Mouse (Mus musculus) kidney, embryonic 16.5 days (tissue): Measurements from ENCODE around the gene Ccl4. TPM values are rescaled to one million over a fixed set of nuclear protein-coding genes. Genes with fewer than 3 reads are reported as not detected.

Source experiments
- ATAC-seq: fragments of 200-750 bp; cut with Nextera tagmentation; 2 replicates; pipeline ENCODE4 v1.8.0; 2017; ENCODE audit warnings: moderate TSS enrichment; ENCODE audit not compliant: low FRiP score, low TSS enrichment
- H3K27ac ChIP-seq: fragments of 300-500 bp; sonication (generic); 2 replicates; pipeline ENCODE4 v1.5.1; 2014; ENCODE audit warnings: low read length
- H3K27me3 ChIP-seq: fragments of 300-500 bp; sonication (generic); 2 replicates; pipeline ENCODE4 v1.6.1; 2014; ENCODE audit warnings: low read length, control low read depth, mixed read lengths; ENCODE audit not compliant: insufficient read depth
- H3K36me3 ChIP-seq: fragments of 300-500 bp; sonication (generic); 2 replicates; pipeline ENCODE4 v1.6.1; 2014; ENCODE audit warnings: low read length, control low read depth, mixed read lengths; ENCODE audit not compliant: insufficient read depth
- H3K4me1 ChIP-seq: fragments of 300-500 bp; sonication (generic); 2 replicates; pipeline ENCODE4 v1.6.1; 2014; ENCODE audit warnings: low read length, control low read depth, mixed read lengths; ENCODE audit not compliant: insufficient read depth
- H3K4me2 ChIP-seq: fragments of 300-500 bp; sonication (generic); replicated peaks from 2 replicates; pipeline ENCODE4 v1.6.1; 2014; ENCODE audit warnings: low read depth, low read length
- H3K4me3 ChIP-seq: fragments of 300-500 bp; sonication (generic); 2 replicates; pipeline ENCODE4 v1.5.1; 2014; ENCODE audit warnings: mild to moderate bottlenecking, low read length
- H3K9ac ChIP-seq: fragments of 300-500 bp; sonication (generic); replicated peaks from 2 replicates; pipeline ENCODE4 v1.6.1; 2014; ENCODE audit warnings: low read length
- H3K9me3 ChIP-seq: fragments of 300-500 bp; sonication (generic); 2 replicates; pipeline ENCODE4 v1.6.1; 2016; ENCODE audit warnings: low read length, control low read depth
- WGBS: fragments of 180-500 bp; shearing (Covaris S2); extraction: QIAGEN DNeasy Blood & Tissue Kit; methylation state at CpG from one replicate; pipeline ENCODE4 v1.1.7; 2014; 5-methylcytosine and 5-hydroxymethylcytosine counted together
- polyA plus RNA-seq: library from polyadenylated mRNA; unstranded; fragments of >200 nt; fragmentation: Nextera tagmentation; extraction: Ambion mirVana; gene quantifications from 2 replicates; pipeline ENCODE4 v1.2.1, GENCODE M21; 2015

The Ccl4 gene
- polyA plus RNA-seq: 0.60 and 0.85 TPM in 2 replicates

DNA sequence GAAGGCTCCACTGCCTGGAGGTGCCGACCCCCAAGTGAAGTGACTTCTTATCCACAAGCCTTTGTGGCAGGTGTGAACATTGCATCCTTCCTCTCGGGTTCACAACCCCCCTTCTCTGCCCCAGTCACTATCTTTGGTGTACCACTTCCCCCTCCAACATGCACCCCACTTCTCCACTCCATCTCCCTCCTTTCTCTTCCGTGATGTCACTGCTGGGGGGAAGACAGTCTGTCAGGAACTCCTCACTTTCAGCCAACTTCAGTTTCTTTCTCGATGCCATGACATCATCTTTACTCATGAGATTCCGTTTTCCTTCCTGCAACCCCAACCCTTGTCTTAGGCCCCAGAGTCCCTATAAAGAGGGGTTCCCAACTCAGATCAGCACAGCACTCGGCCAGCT lies at the start of gene Ccl4:
TSS of gene Ccl4 (plus strand) at position 381 of the 400 bp plus-strand sequence.
- Histone ChIP-seq H3K4me3 (no peak within 1 kb of the TSS), H3K36me3 (no peaks in the 10 kb centered on the region), H3K27ac (no peak within 1 kb of the TSS), H3K4me1 (no peaks in the 10 kb centered on the region), H3K9ac (no peak within 1 kb of the TSS), H3K27me3 (no peaks in the 10 kb centered on the region), H3K9me3 (no peaks in the 10 kb centered on the region), H3K4me2 (no peak within 1 kb of the TSS)
- 76% methylated on average over 6 of the region's 6 CpGs for WGBS
- no peak for ATAC-seq

DNA sequence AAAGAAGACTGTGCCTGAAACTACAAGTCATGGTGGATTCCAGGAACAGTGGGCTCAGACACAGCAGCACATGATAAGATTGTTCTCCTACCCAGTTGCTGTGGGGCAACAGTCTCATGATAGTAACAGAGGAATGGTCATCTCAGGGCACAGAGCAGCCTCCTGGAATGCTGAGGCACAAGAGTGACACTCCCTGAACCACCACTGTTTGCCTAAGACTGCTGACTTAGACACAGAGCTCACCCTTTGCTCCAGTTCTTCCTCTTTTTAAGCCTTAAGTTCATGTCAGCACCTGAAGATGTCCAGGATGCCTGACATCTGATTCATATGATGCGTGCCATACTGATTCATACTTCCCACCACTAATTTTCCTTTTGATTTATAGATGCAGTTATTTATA lies 45.8 kb upstream of the Ccl4 start:
- 95% methylated on average over 1 of the region's 1 CpGs for WGBS
- no peaks in the 10 kb centered on the region for H3K27me3 ChIP-seq
- H3K9me3 ChIP-seq: no peaks in the 10 kb centered on the region
- no peak overlapping the region for H3K4me3 ChIP-seq
- H3K27ac ChIP-seq: no peak overlapping the region
- H3K4me2 ChIP-seq: no peak overlapping the region
- H3K9ac ChIP-seq: no peak overlapping the region
- H3K36me3 ChIP-seq: no peaks in the 10 kb centered on the region
- no peaks in the 10 kb centered on the region for H3K4me1 ChIP-seq
- no peak for ATAC-seq

- Histone ChIP-seq H3K27me3 (no peaks in the 10 kb centered on the region), H3K4me3 (no peak overlapping the region), H3K9ac (no peak overlapping the region), H3K4me1 (no peaks in the 10 kb centered on the region), H3K36me3 (no peaks in the 10 kb centered on the region), H3K4me2 (no peak overlapping the region), H3K27ac (no peak overlapping the region), H3K9me3 (no peaks in the 10 kb centered on the region)
- no peak for ATAC-seq
- 83% methylated on average over 5 of the region's 5 CpGs for WGBS
Measured at GRCm38 (mm10) chr11:83618238-83618637, 44.1 kb upstream of the Ccl4 start.

- Histone ChIP-seq H3K27me3 (no peaks in the 10 kb centered on the region), H3K27ac (no peak overlapping the region), H3K9me3 (no peaks in the 10 kb centered on the region), H3K4me1 (no peaks in the 10 kb centered on the region), H3K9ac (no peak overlapping the region), H3K36me3 (no peaks in the 10 kb centered on the region), H3K4me3 (no peak overlapping the region), H3K4me2 (no peak overlapping the region)
- WGBS: 93% methylated on average over 1 of the region's 1 CpGs
- ATAC-seq: no peak
Measured at GRCm38 (mm10) chr11:83619037-83619436, 43.3 kb upstream of the Ccl4 start.

DNA sequence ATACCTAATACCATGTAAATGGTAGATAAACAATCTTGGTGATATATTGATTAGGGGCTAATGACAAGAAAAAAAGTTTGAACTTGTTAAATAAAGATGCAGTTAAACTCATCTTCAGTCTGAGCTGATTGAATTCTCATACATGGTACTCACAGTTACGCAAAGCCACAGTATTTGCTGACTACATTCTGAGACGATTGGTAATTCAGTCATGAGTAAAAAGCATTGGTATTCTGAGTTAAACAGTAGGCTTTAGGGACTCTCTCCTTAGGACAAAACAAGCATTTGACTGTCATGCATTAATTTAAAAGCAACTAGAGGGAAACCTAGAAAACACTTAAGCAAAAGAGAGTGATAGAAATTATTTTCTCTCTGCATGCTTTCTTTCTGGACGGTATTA lies 38.8 kb upstream of the Ccl4 start:
- Histone ChIP-seq H3K36me3 (no peaks in the 10 kb centered on the region), H3K9me3 (no peaks in the 10 kb centered on the region), H3K4me2 (no peak overlapping the region), H3K4me3 (no peak overlapping the region), H3K27me3 (no peaks in the 10 kb centered on the region), H3K4me1 (no peaks in the 10 kb centered on the region), H3K27ac (no peak overlapping the region), H3K9ac (no peak overlapping the region)
- WGBS: 90% methylated on average over 3 of the region's 3 CpGs
- no peak for ATAC-seq

DNA sequence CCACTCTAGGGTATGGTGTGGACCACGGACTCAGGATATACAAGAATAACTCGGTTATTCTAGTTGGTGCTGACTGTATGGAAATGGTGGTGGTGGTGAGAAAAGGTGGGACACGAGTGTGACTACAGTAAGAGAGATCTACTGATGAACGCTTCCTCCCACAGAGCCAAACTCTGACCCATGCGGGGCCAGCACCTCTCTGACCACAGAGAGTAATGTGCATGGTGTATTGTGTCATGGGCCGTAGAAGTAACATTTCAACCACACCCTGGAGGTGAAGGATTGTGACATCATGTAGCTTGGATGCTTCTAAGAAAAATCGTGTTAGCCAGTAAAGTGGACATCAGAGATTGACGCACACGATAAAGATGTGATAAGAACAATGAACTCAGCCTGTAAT lies 33.6 kb upstream of the Ccl4 start:
- no peaks in the 10 kb centered on the region for H3K4me1 ChIP-seq
- no peak overlapping the region for H3K4me2 ChIP-seq
- H3K9me3 ChIP-seq: no peaks in the 10 kb centered on the region
- 87% methylated on average over 9 of the region's 9 CpGs for WGBS
- no peaks in the 10 kb centered on the region for H3K36me3 ChIP-seq
- no peak overlapping the region for H3K9ac ChIP-seq
- no peak overlapping the region for H3K27ac ChIP-seq
- no peak overlapping the region for H3K4me3 ChIP-seq
- H3K27me3 ChIP-seq: no peaks in the 10 kb centered on the region
- ATAC-seq: no peak

GRCm38 (mm10) chr11:83630630-83631029 lies 31.8 kb upstream of the Ccl4 start:
- ATAC-seq: no peak
- H3K4me1 ChIP-seq: no peaks in the 10 kb centered on the region
- no peak overlapping the region for H3K4me2 ChIP-seq
- H3K4me3 ChIP-seq: no peak overlapping the region
- no peaks in the 10 kb centered on the region for H3K27me3 ChIP-seq
- no peaks in the 10 kb centered on the region for H3K9me3 ChIP-seq
- H3K27ac ChIP-seq: no peak overlapping the region
- H3K9ac ChIP-seq: no peak overlapping the region
- WGBS: 90% methylated on average over 1 of the region's 1 CpGs
- no peaks in the 10 kb centered on the region for H3K36me3 ChIP-seq

- Histone ChIP-seq H3K4me2 (no peak overlapping the region), H3K9ac (no peak overlapping the region), H3K4me3 (no peak overlapping the region), H3K27me3 (no peaks in the 10 kb centered on the region), H3K36me3 (no peaks in the 10 kb centered on the region), H3K4me1 (no peaks in the 10 kb centered on the region), H3K27ac (no peak overlapping the region), H3K9me3 (no peaks in the 10 kb centered on the region)
- no peak for ATAC-seq
- 69% methylated on average over 2 of the region's 2 CpGs for WGBS
Measured at GRCm38 (mm10) chr11:83631065-83631464, 31.3 kb upstream of the Ccl4 start.

- Histone ChIP-seq H3K9ac (no peak overlapping the region), H3K4me2 (no peak overlapping the region), H3K9me3 (no peaks in the 10 kb centered on the region), H3K27ac (no peak overlapping the region), H3K4me1 (no peaks in the 10 kb centered on the region), H3K4me3 (no peak overlapping the region), H3K36me3 (no peaks in the 10 kb centered on the region), H3K27me3 (no peaks in the 10 kb centered on the region)
- no peak for ATAC-seq
- WGBS: 63% methylated on average over 4 of the region's 4 CpGs
Measured at GRCm38 (mm10) chr11:83632744-83633143, 29.6 kb upstream of the Ccl4 start.

DNA sequence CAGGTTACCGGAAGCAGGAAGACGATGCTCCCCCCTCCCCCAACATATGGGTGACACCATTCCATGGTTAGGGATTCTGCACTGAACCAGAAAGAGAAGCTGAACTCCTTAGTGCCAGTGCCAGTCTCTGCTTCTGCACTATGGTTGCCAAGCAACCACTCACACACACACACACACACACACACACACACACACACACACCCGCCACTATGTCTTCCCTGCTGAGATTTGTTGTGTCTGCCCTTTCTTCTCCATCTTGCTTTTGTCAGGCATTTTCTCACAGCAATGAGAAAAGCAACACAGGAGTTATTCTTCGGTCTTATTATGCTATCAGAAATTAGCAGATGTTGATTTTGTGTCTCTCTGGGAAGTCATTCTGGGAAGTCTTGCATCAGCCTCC lies 28.0 kb upstream of the Ccl4 start:
- H3K36me3 ChIP-seq: no peaks in the 10 kb centered on the region
- ATAC-seq: no peak
- no peaks in the 10 kb centered on the region for H3K4me1 ChIP-seq
- H3K27me3 ChIP-seq: no peaks in the 10 kb centered on the region
- no peak overlapping the region for H3K27ac ChIP-seq
- no peak overlapping the region for H3K9ac ChIP-seq
- 62% methylated on average over 4 of the region's 4 CpGs for WGBS
- H3K4me2 ChIP-seq: no peak overlapping the region
- no peak overlapping the region for H3K4me3 ChIP-seq
- H3K9me3 ChIP-seq: no peaks in the 10 kb centered on the region

DNA sequence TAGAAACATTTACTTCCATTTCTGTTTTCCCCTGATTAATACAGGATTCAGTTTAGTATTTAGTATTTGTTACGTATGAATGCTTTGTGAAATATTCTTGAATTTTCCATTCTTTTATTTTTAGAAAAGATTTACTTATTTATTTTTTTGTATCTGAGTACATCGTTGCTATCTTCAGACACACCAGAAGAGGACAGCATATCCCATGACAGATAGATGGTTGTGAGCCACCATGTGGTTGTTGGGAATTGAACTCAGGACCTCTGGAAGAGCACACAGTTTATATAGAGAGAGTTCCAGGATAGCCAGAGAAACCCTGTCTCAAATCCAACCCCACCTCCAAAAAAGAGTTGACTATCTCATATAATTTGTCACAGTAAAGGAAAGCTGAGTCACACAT lies 27.5 kb upstream of the Ccl4 start:
- ATAC-seq: no peak
- Histone ChIP-seq H3K9ac (no peak overlapping the region), H3K9me3 (no peaks in the 10 kb centered on the region), H3K36me3 (no peaks in the 10 kb centered on the region), H3K27ac (no peak overlapping the region), H3K4me2 (no peak overlapping the region), H3K4me1 (no peaks in the 10 kb centered on the region), H3K27me3 (no peaks in the 10 kb centered on the region), H3K4me3 (no peak overlapping the region)
- WGBS: 94% methylated on average over 2 of the region's 2 CpGs
